ENCODE assay signal across 25 mouse cellular contexts in genomic region chr3:41030705-41031104, GRCm38 (mm10).
"Had no signal": no experiment of that assay in that cellular context is flagged by ENCODE, and none has a peak within 500 bp of the region (broad histone marks: within the 10 kb centered on the region; RNA-seq: fewer than 3 reads in every experiment).

No protein-coding gene starts in this region.

- ATAC-seq: forebrain, embryonic 13.5 days; forebrain, embryonic 14.5 days; forebrain, embryonic 15.5 days; forebrain, embryonic 16.5 days; forebrain, postnatal 0 days had no signal

- H3K4me1 ChIP-seq: embryonic facial prominence, embryonic 10.5 days; embryonic facial prominence, embryonic 12.5 days; embryonic facial prominence, embryonic 13.5 days; embryonic facial prominence, embryonic 15.5 days; forebrain, embryonic 10.5 days; forebrain, embryonic 13.5 days; forebrain, embryonic 15.5 days had no signal

- H3K4me2 ChIP-seq: embryonic facial prominence, embryonic 12.5 days; embryonic facial prominence, embryonic 13.5 days; embryonic facial prominence, embryonic 15.5 days; forebrain, embryonic 13.5 days; forebrain, embryonic 15.5 days had no signal

- H3K36me3 ChIP-seq: embryonic facial prominence, embryonic 10.5 days; embryonic facial prominence, embryonic 12.5 days; embryonic facial prominence, embryonic 13.5 days; embryonic facial prominence, embryonic 15.5 days; forebrain, embryonic 10.5 days; forebrain, embryonic 15.5 days had no signal

- H3K27ac ChIP-seq: embryonic facial prominence, embryonic 10.5 days; embryonic facial prominence, embryonic 12.5 days; embryonic facial prominence, embryonic 13.5 days; embryonic facial prominence, embryonic 15.5 days; forebrain, embryonic 10.5 days; forebrain, embryonic 13.5 days; forebrain, embryonic 15.5 days; gastrocnemius, adult 2 months; heart, adult 2 months had no signal

- H3K9ac ChIP-seq: embryonic facial prominence, embryonic 12.5 days; embryonic facial prominence, embryonic 13.5 days; embryonic facial prominence, embryonic 15.5 days; forebrain, embryonic 13.5 days; forebrain, embryonic 15.5 days; forebrain, postnatal 0 days had no signal

- H3K4me3 ChIP-seq: embryonic facial prominence, embryonic 10.5 days; embryonic facial prominence, embryonic 12.5 days; embryonic facial prominence, embryonic 13.5 days; embryonic facial prominence, embryonic 15.5 days; erythroblast, embryonic 14.5 days; forebrain, embryonic 10.5 days; forebrain, embryonic 13.5 days; forebrain, embryonic 15.5 days; gastrocnemius, adult 2 months; heart, adult 2 months had no signal

- DNase-seq: cerebellum, adult 9-10 months; cerebellum, adult 9-11 months; cerebellum, postnatal 10 days; cerebellum, postnatal 14 days; cerebellum, postnatal 25 days; cerebellum, postnatal 36 days; embryo, embryonic 11 days; forebrain, postnatal 0 days; gastrocnemius, adult 2 months; gastrocnemius, postnatal 10 days; gastrocnemius, postnatal 14 days; gastrocnemius, postnatal 25 days; gastrocnemius, postnatal 36 days; heart, adult 18-20 months; heart, adult 2 months had no signal

- H3K9me3 ChIP-seq: embryonic facial prominence, embryonic 10.5 days; embryonic facial prominence, embryonic 12.5 days; embryonic facial prominence, embryonic 13.5 days; embryonic facial prominence, embryonic 15.5 days; forebrain, embryonic 10.5 days; forebrain, embryonic 13.5 days; forebrain, embryonic 15.5 days had no signal

- H3K27me3 ChIP-seq: embryonic facial prominence, embryonic 12.5 days; embryonic facial prominence, embryonic 13.5 days; embryonic facial prominence, embryonic 15.5 days; forebrain, embryonic 13.5 days; forebrain, embryonic 15.5 days had no signal
